In the genomic region with DNA sequence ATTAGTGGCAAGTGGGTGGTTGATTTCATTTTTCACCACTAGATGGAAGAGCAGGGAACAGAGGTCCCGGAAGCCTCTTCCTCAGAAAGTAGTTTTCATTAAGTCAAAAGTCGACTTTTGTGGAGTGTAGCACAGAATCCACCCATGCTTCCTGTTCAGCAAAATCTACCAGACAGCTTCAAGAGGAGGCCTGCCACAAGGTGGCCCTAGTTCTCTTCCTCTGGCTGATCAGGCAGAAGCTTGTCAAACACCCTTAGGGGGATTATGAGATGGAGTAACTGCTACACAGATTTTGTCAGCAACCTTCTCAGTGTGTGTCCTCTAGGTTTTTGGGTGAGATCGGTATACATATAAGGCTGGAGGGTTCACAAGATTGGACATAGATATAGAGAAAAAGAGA, we compare ENCODE assay signal across 13 mouse cellular contexts. TPM values are rescaled to one million over a fixed set of nuclear protein-coding genes. Genes with fewer than 3 reads are reported as not detected.
DNase-seq lines count a peak whose midpoint lies in the region; ATAC-seq and TF ChIP-seq lines count a peak whose summit lies in the region.
"Had no signal": no experiment of that assay in that cellular context is flagged by ENCODE, and none has a peak within 500 bp of the region (broad histone marks: within the 10 kb centered on the region; RNA-seq: fewer than 3 reads in every experiment).

No protein-coding gene starts in this region.

- no peak overlapping the region for H3K4me2 ChIP-seq in lung, postnatal 0 days (replicated peaks; ENCODE audit: low read depth, low read length)
- H3K4me2 ChIP-seq in forebrain, embryonic 15.5 days (replicated peaks): no peak overlapping the region
- H3K4me2 ChIP-seq in forebrain, embryonic 14.5 days (ENCODE audit: low read length): no peak overlapping the region
- no peak overlapping the region for H3K4me2 ChIP-seq in hindbrain, embryonic 16.5 days (ENCODE audit: low read length)
- H3K4me2 ChIP-seq: liver, embryonic 15.5 days had no signal

- no peak overlapping the region for H3K9ac ChIP-seq in lung, postnatal 0 days (replicated peaks; ENCODE audit: low read depth)
- H3K9ac ChIP-seq in forebrain, embryonic 15.5 days (replicated peaks): no peak overlapping the region
- H3K9ac ChIP-seq in forebrain, embryonic 14.5 days (ENCODE audit: low read length): no peak overlapping the region
- H3K9ac ChIP-seq in hindbrain, embryonic 16.5 days (ENCODE audit: low read depth, low read length): no peak overlapping the region
- H3K9ac ChIP-seq: liver, embryonic 15.5 days had no signal

- ATAC-seq in common myeloid progenitor, adult 5-6 weeks (replicated peaks; ENCODE audit: low read depth, poor library complexity, severe bottlenecking): peak; percentile 94
- no peak for ATAC-seq in lung, postnatal 0 days
- ATAC-seq in forebrain, embryonic 15.5 days (replicated peaks): no peak
- ATAC-seq in forebrain, embryonic 14.5 days: no peak
- no peak for ATAC-seq in hindbrain, embryonic 16.5 days

- no peaks in the 10 kb centered on the region for H3K4me1 ChIP-seq in lung, postnatal 0 days (ENCODE audit: insufficient read depth, low read depth, low read length)
- H3K4me1 ChIP-seq in forebrain, embryonic 15.5 days: no peaks in the 10 kb centered on the region
- no peaks in the 10 kb centered on the region for H3K4me1 ChIP-seq in forebrain, embryonic 14.5 days (ENCODE audit: control insufficient read depth, insufficient read depth, low read length)
- no peaks in the 10 kb centered on the region for H3K4me1 ChIP-seq in hindbrain, embryonic 16.5 days (ENCODE audit: control insufficient read depth, insufficient read depth, low read depth, low read length)
- H3K4me1 ChIP-seq: liver, embryonic 15.5 days had no signal

- H3K9me3 ChIP-seq in lung, postnatal 0 days (ENCODE audit: low read length): no peaks in the 10 kb centered on the region
- no peaks in the 10 kb centered on the region for H3K9me3 ChIP-seq in forebrain, embryonic 15.5 days
- H3K9me3 ChIP-seq in forebrain, embryonic 14.5 days (replicated peaks; ENCODE audit: control insufficient read depth, low read length): no peaks in the 10 kb centered on the region
- H3K9me3 ChIP-seq in hindbrain, embryonic 16.5 days (ENCODE audit: control insufficient read depth, low read length): no peaks in the 10 kb centered on the region
- H3K9me3 ChIP-seq: liver, embryonic 15.5 days had no signal

- DNase-seq in gastrocnemius, adult 18-20 months (ENCODE audit: low spot score): peak; percentile 14
- DNase-seq in gastrocnemius, postnatal 4 days (ENCODE audit: low spot score in 2 of 2): no peak
- DNase-seq in CD4-positive, CD25-positive, alpha-beta regulatory T cell, adult 2 months (ENCODE audit: low read depth, low spot score): peak; percentile 73
- peak; percentile 40 for DNase-seq in lung, postnatal 0 days (ENCODE audit: low spot score)
- DNase-seq in forebrain, embryonic 14.5 days (ENCODE audit: low spot score): no peak

- 47% methylated on average over 3 of the region's 3 CpGs for WGBS in lung, postnatal 0 days
- WGBS in forebrain, embryonic 15.5 days: 74% methylated on average over 3 of the region's 3 CpGs
- WGBS in forebrain, embryonic 14.5 days: 66% methylated on average over 3 of the region's 3 CpGs
- WGBS in hindbrain, embryonic 16.5 days: 76% methylated on average over 3 of the region's 3 CpGs

- peak; percentile 68 for TF ChIP-seq CTCF in lung, postnatal 0 days (IDR thresholded peaks at IDR 0.05)

- H3K27ac ChIP-seq in lung, postnatal 0 days (ENCODE audit: low read length): no peak overlapping the region
- no peak overlapping the region for H3K27ac ChIP-seq in forebrain, embryonic 15.5 days (replicated peaks)
- H3K27ac ChIP-seq in forebrain, embryonic 14.5 days (ENCODE audit: low read depth, low read length): no peak overlapping the region
- H3K27ac ChIP-seq in hindbrain, embryonic 16.5 days (ENCODE audit: low read depth, low read length): no peak overlapping the region
- H3K27ac ChIP-seq: liver, embryonic 15.5 days had no signal

- no peaks in the 10 kb centered on the region for H3K27me3 ChIP-seq in lung, postnatal 0 days (replicated peaks; ENCODE audit: insufficient read depth, low read length)
- H3K27me3 ChIP-seq in forebrain, embryonic 15.5 days: no peaks in the 10 kb centered on the region
- H3K27me3 ChIP-seq in forebrain, embryonic 14.5 days (replicated peaks; ENCODE audit: control insufficient read depth, insufficient read depth, low read length): no peaks in the 10 kb centered on the region
- no peaks in the 10 kb centered on the region for H3K27me3 ChIP-seq in hindbrain, embryonic 16.5 days (replicated peaks; ENCODE audit: control insufficient read depth, insufficient read depth, low read length)
- H3K27me3 ChIP-seq: liver, embryonic 15.5 days had no signal

- no peak for TF ChIP-seq EP300 in lung, postnatal 0 days (IDR thresholded peaks at IDR 0.05)

- no peaks in the 10 kb centered on the region for H3K36me3 ChIP-seq in lung, postnatal 0 days (ENCODE audit: insufficient read depth, low read length)
- H3K36me3 ChIP-seq in forebrain, embryonic 15.5 days: no peaks in the 10 kb centered on the region
- H3K36me3 ChIP-seq in forebrain, embryonic 14.5 days (ENCODE audit: control insufficient read depth, insufficient read depth, low read length): no peaks in the 10 kb centered on the region
- no peaks in the 10 kb centered on the region for H3K36me3 ChIP-seq in hindbrain, embryonic 16.5 days (ENCODE audit: control insufficient read depth, insufficient read depth, low read length)
- H3K36me3 ChIP-seq: liver, embryonic 15.5 days had no signal

- no peak overlapping the region for H3K4me3 ChIP-seq in lung, postnatal 0 days (ENCODE audit: low read depth, low read length)
- no peak overlapping the region for H3K4me3 ChIP-seq in forebrain, embryonic 15.5 days
- H3K4me3 ChIP-seq in forebrain, embryonic 14.5 days (ENCODE audit: low read depth, low read length): no peak overlapping the region
- no peak overlapping the region for H3K4me3 ChIP-seq in hindbrain, embryonic 16.5 days (ENCODE audit: low read length)
- H3K4me3 ChIP-seq: liver, embryonic 15.5 days had no signal

RNA-seq across cellular contexts. Expression of gene Ctsll3, which starts 23.4 kb away (rescaled TPM):
- total RNA-seq in gastrocnemius, adult 18-20 months (2021): not detected
- total RNA-seq in gastrocnemius, postnatal 4 days (2021): not detected
- not detected in 2 replicates for total RNA-seq in common myeloid progenitor, adult 5-6 weeks (2017)
- not detected in 2 replicates for polyA plus RNA-seq in lung, postnatal 0 days (2015; fragmentation: Nextera tagmentation; extraction: Ambion mirVana)
- polyA plus RNA-seq in forebrain, embryonic 15.5 days (2015; fragmentation: Nextera tagmentation; extraction: Ambion mirVana): not detected in 2 replicates
- not detected in 2 replicates for polyA plus RNA-seq in forebrain, embryonic 14.5 days (2014; fragmentation: Nextera tagmentation; extraction: Ambion mirVana)
- polyA plus RNA-seq in hindbrain, embryonic 16.5 days (2015; fragmentation: Nextera tagmentation; extraction: Ambion mirVana): not detected in 2 replicates
- polyA plus RNA-seq: embryonic facial prominence, embryonic 11.5 days; heart, embryonic 16.5 days; liver, embryonic 15.5 days; neural tube, embryonic 14.5 days; stomach, embryonic 14.5 days had no signal

RNA-seq across cellular contexts. Expression of gene 4930486L24Rik, which starts 38.2 kb away (rescaled TPM):
- total RNA-seq in gastrocnemius, adult 18-20 months (2021): not detected
- total RNA-seq in gastrocnemius, postnatal 4 days (2021): not detected
- total RNA-seq in common myeloid progenitor, adult 5-6 weeks (2017): 1.2 TPM in 1 of 2 replicates, not detected in the other
- polyA plus RNA-seq in lung, postnatal 0 days (2015; fragmentation: Nextera tagmentation; extraction: Ambion mirVana): 0.32 TPM in 1 of 2 replicates, not detected in the other
- 0.15 TPM in 1 of 2 replicates, not detected in the other for polyA plus RNA-seq in forebrain, embryonic 15.5 days (2015; fragmentation: Nextera tagmentation; extraction: Ambion mirVana)
- polyA plus RNA-seq in forebrain, embryonic 14.5 days (2014; fragmentation: Nextera tagmentation; extraction: Ambion mirVana): 0.36 TPM in 1 of 2 replicates, not detected in the other
- polyA plus RNA-seq in hindbrain, embryonic 16.5 days (2015; fragmentation: Nextera tagmentation; extraction: Ambion mirVana): 0.33 TPM in 1 of 2 replicates, not detected in the other
- polyA plus RNA-seq: embryonic facial prominence, embryonic 11.5 days; heart, embryonic 16.5 days; neural tube, embryonic 14.5 days; stomach, embryonic 14.5 days had no signal

RNA-seq across cellular contexts. Expression of gene BC051665, which starts 39.9 kb away (rescaled TPM):
- total RNA-seq in gastrocnemius, adult 18-20 months (2021): not detected
- total RNA-seq in gastrocnemius, postnatal 4 days (2021): not detected
- total RNA-seq in common myeloid progenitor, adult 5-6 weeks (2017): not detected in 2 replicates
- polyA plus RNA-seq in lung, postnatal 0 days (2015; fragmentation: Nextera tagmentation; extraction: Ambion mirVana): not detected in 2 replicates
- not detected in 2 replicates for polyA plus RNA-seq in forebrain, embryonic 15.5 days (2015; fragmentation: Nextera tagmentation; extraction: Ambion mirVana)
- not detected in 2 replicates for polyA plus RNA-seq in forebrain, embryonic 14.5 days (2014; fragmentation: Nextera tagmentation; extraction: Ambion mirVana)
- not detected in 2 replicates for polyA plus RNA-seq in hindbrain, embryonic 16.5 days (2015; fragmentation: Nextera tagmentation; extraction: Ambion mirVana)
- polyA plus RNA-seq: embryonic facial prominence, embryonic 11.5 days; heart, embryonic 16.5 days; liver, embryonic 15.5 days; neural tube, embryonic 14.5 days; stomach, embryonic 14.5 days had no signal

Comparison
In these comparisons a context has a peak if more than half of its experiments do, and no peak if none do; other contexts are left out.
1. DNase-seq: peak in gastrocnemius, adult 18-20 months (single experiment), CD4-positive, CD25-positive, alpha-beta regulatory T cell, adult 2 months (single experiment) and lung, postnatal 0 days (single experiment); none in gastrocnemius, postnatal 4 days (0 of 2) and forebrain, embryonic 14.5 days (single experiment).